Mouse (Mus musculus): ENCODE measurements around the gene Nell2. TPM values are rescaled to one million over a fixed set of nuclear protein-coding genes. Genes with fewer than 3 reads are reported as not detected.

Nell2 gene
- polyA plus RNA-seq, 1 experiment from 2014 or later, result 155 TPM

DNA sequence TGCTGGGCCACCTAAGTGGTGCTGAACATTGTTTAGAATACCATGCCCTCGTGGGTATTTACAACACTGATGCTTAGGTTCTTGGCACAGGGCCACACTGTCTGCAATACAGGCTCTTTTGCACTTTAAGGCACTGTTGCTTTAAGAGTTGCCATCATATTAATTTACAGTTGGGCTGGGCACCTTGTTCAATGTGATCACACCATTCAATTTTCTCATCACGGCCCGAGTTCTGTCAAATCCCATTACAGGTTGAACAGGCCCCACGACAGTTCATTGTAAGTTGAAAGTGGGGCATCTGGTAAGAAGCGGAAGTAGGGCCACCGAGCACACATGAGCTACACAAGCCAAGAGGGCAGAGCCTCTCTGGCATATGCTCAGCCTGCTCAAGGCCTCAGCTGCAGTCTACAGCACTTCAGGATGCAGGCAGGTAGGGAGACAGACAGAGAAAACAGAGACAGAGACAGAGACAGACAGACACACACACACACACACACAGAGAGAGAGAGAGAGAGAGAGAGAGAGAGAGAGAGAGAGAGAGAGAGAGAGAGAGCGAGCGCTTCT, 421.0 kb downstream of the Nell2 start:
- WGBS, result 76% methylated on average over 8 of the region's 8 CpGs
- no peak for DNase-seq (ENCODE audit: low spot score)
- no peak overlapping the region for H3K4me2 ChIP-seq (ENCODE audit: low read depth)
- no peaks in the 10 kb centered on the region for H3K4me1 ChIP-seq (ENCODE audit: control insufficient read depth, insufficient read depth, low read length)
- H3K27me3 ChIP-seq (ENCODE audit: control insufficient read depth, insufficient read depth, low read length), result no peaks in the 10 kb centered on the region
- no peak overlapping the region for H3K4me3 ChIP-seq (ENCODE audit: low read depth, low read length)
- ATAC-seq (ENCODE audit: insufficient read depth, low FRiP score, low TSS enrichment), result no peak
- H3K9me3 ChIP-seq (ENCODE audit: control insufficient read depth, low read length), result no peaks in the 10 kb centered on the region
- H3K9ac ChIP-seq (ENCODE audit: low read length), result no peak overlapping the region
- H3K36me3 ChIP-seq (ENCODE audit: control insufficient read depth, insufficient read depth, low read length), result no peaks in the 10 kb centered on the region
- no peak overlapping the region for H3K27ac ChIP-seq (ENCODE audit: low read depth, low read length)

DNA sequence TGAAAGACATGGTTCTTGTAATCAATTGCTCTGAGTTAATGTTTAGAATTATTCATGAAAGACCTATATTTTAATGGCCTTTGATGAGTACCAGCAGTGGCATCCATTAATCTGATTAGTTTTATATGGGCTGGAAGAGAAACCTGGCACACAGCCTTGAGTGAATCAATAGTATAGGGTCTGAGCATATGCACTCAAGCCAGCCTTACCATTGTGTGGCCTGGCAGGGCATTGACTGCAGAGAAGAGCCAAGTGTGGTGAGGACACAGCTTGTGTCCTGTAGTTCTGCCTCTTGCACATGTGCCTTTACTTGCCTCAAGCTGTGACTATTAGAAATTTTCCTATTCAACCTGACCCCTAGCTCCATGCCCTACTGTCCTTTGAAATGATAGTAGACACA, 426.8 kb downstream of the Nell2 start:
- Histone ChIP-seq H3K4me2 (ENCODE audit: low read depth) (no peak overlapping the region), H3K4me1 (ENCODE audit: control insufficient read depth, insufficient read depth, low read length) (no peaks in the 10 kb centered on the region), H3K9ac (ENCODE audit: low read length) (no peak overlapping the region), H3K27ac (ENCODE audit: low read depth, low read length) (no peak overlapping the region), H3K9me3 (ENCODE audit: control insufficient read depth, low read length) (no peaks in the 10 kb centered on the region), H3K4me3 (ENCODE audit: low read depth, low read length) (no peak overlapping the region), H3K27me3 (ENCODE audit: control insufficient read depth, insufficient read depth, low read length) (no peaks in the 10 kb centered on the region), H3K36me3 (ENCODE audit: control insufficient read depth, insufficient read depth, low read length) (no peaks in the 10 kb centered on the region)
- DNase-seq (ENCODE audit: low spot score) (no peak), ATAC-seq (ENCODE audit: insufficient read depth, low FRiP score, low TSS enrichment) (no peak)

DNA sequence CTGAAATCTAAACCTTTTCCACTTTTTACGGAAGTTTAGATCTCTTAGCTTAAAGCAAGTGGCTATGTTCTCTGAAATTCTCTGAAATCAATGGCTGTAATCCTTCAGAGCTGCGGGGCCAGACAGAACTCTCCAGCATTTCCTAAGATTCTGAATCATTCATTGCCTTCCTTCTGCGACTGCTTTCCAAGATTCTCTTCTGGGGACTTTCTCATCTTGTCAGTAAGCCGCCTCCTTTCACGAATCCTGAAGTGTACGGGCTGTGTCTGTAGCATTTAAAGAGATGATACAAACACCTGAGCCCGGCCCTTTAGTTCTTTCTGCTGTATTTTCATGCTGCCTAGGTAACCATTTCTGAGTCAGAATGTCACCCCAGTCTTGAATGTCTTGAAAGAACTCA, 428.2 kb downstream of the Nell2 start:
- 84% methylated on average over 7 of the region's 7 CpGs for WGBS
- no peak overlapping the region for H3K4me2 ChIP-seq (ENCODE audit: low read depth)
- no peaks in the 10 kb centered on the region for H3K36me3 ChIP-seq (ENCODE audit: control insufficient read depth, insufficient read depth, low read length)
- no peak overlapping the region for H3K9ac ChIP-seq (ENCODE audit: low read length)
- H3K9me3 ChIP-seq (ENCODE audit: control insufficient read depth, low read length), result no peaks in the 10 kb centered on the region
- DNase-seq (ENCODE audit: low spot score), result no peak
- no peak overlapping the region for H3K27ac ChIP-seq (ENCODE audit: low read depth, low read length)
- H3K27me3 ChIP-seq (ENCODE audit: control insufficient read depth, insufficient read depth, low read length), result no peaks in the 10 kb centered on the region
- no peak for ATAC-seq (ENCODE audit: insufficient read depth, low FRiP score, low TSS enrichment)
- no peaks in the 10 kb centered on the region for H3K4me1 ChIP-seq (ENCODE audit: control insufficient read depth, insufficient read depth, low read length)
- no peak overlapping the region for H3K4me3 ChIP-seq (ENCODE audit: low read depth, low read length)

DNA sequence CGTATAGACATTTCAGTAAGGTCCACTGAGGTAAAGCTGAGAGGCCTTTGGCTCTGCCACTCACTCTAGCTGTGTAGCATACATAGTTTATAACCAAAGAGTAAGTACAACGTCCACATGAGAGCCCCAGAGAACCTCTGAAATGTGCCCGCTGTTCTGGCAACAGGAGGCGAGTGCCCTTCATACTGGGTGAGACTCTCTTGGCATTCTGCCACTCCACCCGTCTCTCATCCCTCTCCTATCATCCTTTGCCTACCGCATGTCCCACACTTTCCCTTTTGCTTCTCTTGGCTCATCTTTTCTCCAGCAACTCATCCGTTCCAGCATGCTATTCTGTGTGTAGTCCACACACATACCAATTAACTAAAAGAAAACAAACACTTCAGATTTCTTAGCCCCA, 442.4 kb downstream of the Nell2 start:
- DNase-seq (ENCODE audit: low spot score), result no peak
- ATAC-seq (ENCODE audit: insufficient read depth, low FRiP score, low TSS enrichment), result no peak
- Histone ChIP-seq H3K9ac (ENCODE audit: low read length) (no peak overlapping the region), H3K27ac (ENCODE audit: low read depth, low read length) (no peak overlapping the region), H3K27me3 (ENCODE audit: control insufficient read depth, insufficient read depth, low read length) (no peaks in the 10 kb centered on the region), H3K4me1 (ENCODE audit: control insufficient read depth, insufficient read depth, low read length) (no peaks in the 10 kb centered on the region), H3K4me3 (ENCODE audit: low read depth, low read length) (no peak overlapping the region), H3K4me2 (ENCODE audit: low read depth) (no peak overlapping the region), H3K36me3 (ENCODE audit: control insufficient read depth, insufficient read depth, low read length) (no peaks in the 10 kb centered on the region), H3K9me3 (ENCODE audit: control insufficient read depth, low read length) (no peaks in the 10 kb centered on the region)
- 93% methylated on average over 7 of the region's 7 CpGs for WGBS

DNA sequence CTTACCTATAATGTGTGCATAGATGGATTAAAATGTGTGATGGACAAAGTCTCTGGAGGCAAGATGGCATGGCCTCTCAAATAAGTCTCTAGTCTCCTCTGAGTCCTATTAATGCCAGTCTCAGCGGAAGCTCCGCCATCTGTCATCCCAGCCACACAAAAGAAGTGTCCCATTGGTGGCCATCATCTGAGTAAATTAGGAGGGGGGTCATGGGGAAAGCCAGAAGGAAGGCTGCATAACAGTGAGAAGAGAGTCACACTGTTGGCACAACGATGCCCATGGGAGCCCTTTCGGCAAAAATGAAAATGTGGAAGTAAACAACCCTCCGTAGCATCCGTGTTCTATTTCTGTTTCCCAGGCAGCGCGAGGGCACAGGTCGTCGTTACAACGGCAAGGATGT, 446.7 kb downstream of the Nell2 start:
- Histone ChIP-seq H3K27ac (ENCODE audit: low read depth, low read length) (no peak overlapping the region), H3K4me3 (ENCODE audit: low read depth, low read length) (no peak overlapping the region), H3K4me1 (ENCODE audit: control insufficient read depth, insufficient read depth, low read length) (no peaks in the 10 kb centered on the region), H3K9ac (ENCODE audit: low read length) (no peak overlapping the region), H3K36me3 (ENCODE audit: control insufficient read depth, insufficient read depth, low read length) (no peaks in the 10 kb centered on the region), H3K4me2 (ENCODE audit: low read depth) (no peak overlapping the region), H3K9me3 (ENCODE audit: control insufficient read depth, low read length) (no peaks in the 10 kb centered on the region), H3K27me3 (ENCODE audit: control insufficient read depth, insufficient read depth, low read length) (no peaks in the 10 kb centered on the region)
- ATAC-seq (ENCODE audit: insufficient read depth, low FRiP score, low TSS enrichment) (peak; percentile 35), DNase-seq (ENCODE audit: low spot score) (peak; percentile 49)
- 71% methylated on average over 11 of the region's 11 CpGs for WGBS

DNA sequence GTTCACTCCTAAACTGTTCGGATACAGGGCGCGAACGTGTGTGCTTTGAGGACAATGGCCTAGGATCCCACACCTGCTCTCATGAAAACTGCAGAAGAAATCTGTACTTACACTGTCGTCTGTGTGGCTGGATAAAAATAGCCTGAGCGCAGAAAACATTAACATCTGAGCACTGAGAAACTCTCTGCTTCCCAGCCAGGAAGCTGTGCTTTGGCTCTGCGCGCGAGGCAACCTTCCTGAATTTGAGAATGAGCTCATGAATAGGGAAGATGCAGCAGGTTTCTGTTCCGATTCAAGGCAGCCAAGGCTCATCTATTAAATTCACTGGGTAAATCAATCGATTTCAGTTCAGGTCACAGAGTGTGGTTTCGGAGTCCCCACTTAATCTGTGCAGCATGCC, 453.0 kb downstream of the Nell2 start:
- ATAC-seq (ENCODE audit: insufficient read depth, low FRiP score, low TSS enrichment), result no peak
- Histone ChIP-seq H3K4me2 (ENCODE audit: low read depth) (no peak overlapping the region), H3K9me3 (ENCODE audit: control insufficient read depth, low read length) (no peaks in the 10 kb centered on the region), H3K36me3 (ENCODE audit: control insufficient read depth, insufficient read depth, low read length) (no peaks in the 10 kb centered on the region), H3K9ac (ENCODE audit: low read length) (no peak overlapping the region), H3K27ac (ENCODE audit: low read depth, low read length) (no peak overlapping the region), H3K4me3 (ENCODE audit: low read depth, low read length) (no peak overlapping the region), H3K27me3 (ENCODE audit: control insufficient read depth, insufficient read depth, low read length) (no peaks in the 10 kb centered on the region), H3K4me1 (ENCODE audit: control insufficient read depth, insufficient read depth, low read length) (no peaks in the 10 kb centered on the region)
- DNase-seq (ENCODE audit: low spot score), result no peak
- WGBS, result 81% methylated on average over 12 of the region's 12 CpGs

DNA sequence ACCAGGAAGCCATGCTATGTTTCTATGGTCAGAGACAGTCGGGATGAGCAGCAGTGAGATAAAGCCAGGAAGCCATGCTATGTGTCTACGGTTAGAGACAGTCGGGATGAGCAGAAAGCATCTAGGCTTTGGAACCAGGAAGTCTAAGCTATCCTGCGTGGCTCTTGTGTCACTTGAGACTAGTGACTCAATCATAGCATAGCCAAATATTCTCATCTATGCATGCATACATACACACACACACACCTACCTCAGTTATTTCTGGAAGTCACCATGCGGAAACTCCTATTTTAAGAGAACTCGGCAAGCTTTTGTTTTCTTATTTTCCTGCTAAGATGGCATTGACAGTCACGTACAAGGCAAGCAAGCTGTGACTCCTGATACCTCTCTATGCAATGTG, 457.5 kb downstream of the Nell2 start:
- no peak for DNase-seq (ENCODE audit: low spot score)
- ATAC-seq (ENCODE audit: insufficient read depth, low FRiP score, low TSS enrichment), result no peak
- H3K27ac ChIP-seq (ENCODE audit: low read depth, low read length), result no peak overlapping the region
- no peaks in the 10 kb centered on the region for H3K27me3 ChIP-seq (ENCODE audit: control insufficient read depth, insufficient read depth, low read length)
- no peak overlapping the region for H3K4me3 ChIP-seq (ENCODE audit: low read depth, low read length)
- no peak overlapping the region for H3K9ac ChIP-seq (ENCODE audit: low read length)
- H3K4me2 ChIP-seq (ENCODE audit: low read depth), result no peak overlapping the region
- no peaks in the 10 kb centered on the region for H3K36me3 ChIP-seq (ENCODE audit: control insufficient read depth, insufficient read depth, low read length)
- 93% methylated on average over 7 of the region's 7 CpGs for WGBS
- no peaks in the 10 kb centered on the region for H3K4me1 ChIP-seq (ENCODE audit: control insufficient read depth, insufficient read depth, low read length)
- no peaks in the 10 kb centered on the region for H3K9me3 ChIP-seq (ENCODE audit: control insufficient read depth, low read length)

DNA sequence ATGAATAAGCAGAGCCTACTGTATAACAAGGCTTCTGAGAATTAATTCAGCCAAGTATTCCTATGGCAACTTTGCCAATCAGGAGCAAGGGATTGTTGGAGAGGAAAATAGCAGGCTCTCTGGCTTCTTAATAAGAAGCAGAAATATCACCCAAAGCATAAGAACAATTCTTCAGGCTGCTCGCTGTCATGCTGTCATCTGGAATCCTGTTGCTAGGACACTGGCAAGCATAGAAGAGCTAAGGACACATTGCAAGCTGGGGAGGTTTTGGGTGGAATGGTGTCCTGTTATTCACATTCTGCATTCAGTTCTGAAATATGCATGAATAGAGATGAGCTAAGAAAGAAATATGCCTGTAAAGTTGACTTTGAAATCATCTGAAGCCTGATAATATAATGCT, 459.6 kb downstream of the Nell2 start:
- WGBS, result 89% methylated on average over 1 of the region's 1 CpGs
- no peak for DNase-seq (ENCODE audit: low spot score)
- Histone ChIP-seq H3K27ac (ENCODE audit: low read depth, low read length) (no peak overlapping the region), H3K4me3 (ENCODE audit: low read depth, low read length) (no peak overlapping the region), H3K27me3 (ENCODE audit: control insufficient read depth, insufficient read depth, low read length) (no peaks in the 10 kb centered on the region), H3K9me3 (ENCODE audit: control insufficient read depth, low read length) (no peaks in the 10 kb centered on the region), H3K9ac (ENCODE audit: low read length) (no peak overlapping the region), H3K4me1 (ENCODE audit: control insufficient read depth, insufficient read depth, low read length) (no peaks in the 10 kb centered on the region), H3K4me2 (ENCODE audit: low read depth) (no peak overlapping the region), H3K36me3 (ENCODE audit: control insufficient read depth, insufficient read depth, low read length) (no peaks in the 10 kb centered on the region)
- no peak for ATAC-seq (ENCODE audit: insufficient read depth, low FRiP score, low TSS enrichment)

DNA sequence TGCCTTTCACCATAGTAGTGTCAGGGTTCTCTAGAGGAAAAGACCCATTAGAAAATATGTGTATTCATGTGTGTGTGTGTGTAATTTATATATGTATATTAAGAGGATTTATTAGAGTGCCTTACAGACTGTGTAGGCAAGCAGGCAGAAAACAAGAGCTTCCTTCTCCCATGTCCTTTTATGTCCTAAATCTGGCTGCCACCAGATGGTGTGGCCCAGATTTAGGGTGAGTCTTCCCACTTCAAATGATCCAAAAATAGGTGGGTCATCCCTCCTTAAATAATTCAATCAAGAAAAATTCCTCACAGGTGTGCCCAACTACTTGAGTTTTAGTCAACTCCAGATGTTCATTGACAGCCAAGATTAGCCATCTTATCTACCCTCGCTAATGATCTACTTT, 460.3 kb downstream of the Nell2 start:
- no peaks in the 10 kb centered on the region for H3K9me3 ChIP-seq (ENCODE audit: control insufficient read depth, low read length)
- 92% methylated on average over 1 of the region's 1 CpGs for WGBS
- no peak overlapping the region for H3K27ac ChIP-seq (ENCODE audit: low read depth, low read length)
- H3K36me3 ChIP-seq (ENCODE audit: control insufficient read depth, insufficient read depth, low read length), result no peaks in the 10 kb centered on the region
- no peak for DNase-seq (ENCODE audit: low spot score)
- H3K27me3 ChIP-seq (ENCODE audit: control insufficient read depth, insufficient read depth, low read length), result no peaks in the 10 kb centered on the region
- no peak overlapping the region for H3K4me3 ChIP-seq (ENCODE audit: low read depth, low read length)
- no peaks in the 10 kb centered on the region for H3K4me1 ChIP-seq (ENCODE audit: control insufficient read depth, insufficient read depth, low read length)
- H3K9ac ChIP-seq (ENCODE audit: low read length), result no peak overlapping the region
- ATAC-seq (ENCODE audit: insufficient read depth, low FRiP score, low TSS enrichment), result no peak
- H3K4me2 ChIP-seq (ENCODE audit: low read depth), result no peak overlapping the region

Data from neural tube, embryonic 11.5 days (tissue).